Mouse (Mus musculus) urinary bladder, adult 2 months (tissue): Measurements from ENCODE around the gene Akr1b3. TPM values are rescaled to one million over a fixed set of nuclear protein-coding genes. Genes with fewer than 3 reads are reported as not detected.

Experiments used
- DNase-seq: peaks from one replicate; pipeline ENCODE4 v3.0.0; 2022; ENCODE audit warnings: low spot score
- polyA plus RNA-seq: library from polyadenylated mRNA; depleted of rRNA; stranded (reverse); fragments of >200 nt; gene quantifications from 2 replicates; pipeline ENCODE4 v1.2.3, GENCODE M21; 2012; rRNA removed

Gene Akr1b3
- polyA plus RNA-seq, 1 experiment = 1,043 TPM

DNA sequence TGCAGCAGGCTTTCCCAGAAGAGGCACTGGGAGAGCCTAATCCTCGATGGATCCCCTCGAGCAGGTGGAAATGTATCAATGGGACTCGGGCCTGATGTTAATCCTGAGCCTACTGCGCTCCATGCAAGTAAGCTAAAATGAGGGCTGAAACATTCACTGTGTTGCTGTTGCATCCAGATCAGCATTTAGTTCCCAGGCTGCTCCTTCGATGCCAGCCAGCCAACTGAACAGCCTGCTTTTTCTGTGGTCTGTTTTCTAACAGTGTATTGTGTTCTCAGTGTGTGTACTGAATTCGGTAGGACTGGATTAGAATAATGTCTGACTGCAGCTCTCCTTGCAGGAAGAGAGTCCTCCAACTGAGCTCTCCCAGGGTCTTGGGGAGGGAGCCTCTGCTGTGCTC is 46.6 kb downstream of the Akr1b3 start:
- DNase-seq = no peak

DNA sequence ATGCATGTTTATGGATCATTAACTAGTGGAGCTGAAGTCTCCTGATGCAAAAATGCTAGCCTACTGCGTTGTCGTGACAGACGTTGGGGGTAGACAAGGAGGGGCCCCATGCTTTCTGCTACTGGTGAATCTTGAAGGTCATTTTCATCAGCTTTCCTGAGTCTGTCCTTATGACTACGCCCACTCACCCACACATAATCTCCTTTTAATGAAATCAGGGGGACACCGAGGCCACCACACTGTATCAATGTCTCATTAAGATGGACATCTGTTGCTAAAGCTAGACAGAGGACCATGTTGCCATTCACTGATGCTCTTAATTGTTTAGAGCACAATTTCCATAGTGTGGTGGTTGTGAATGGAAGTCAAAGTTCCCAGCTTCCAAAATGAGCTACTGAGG is 58.7 kb downstream of the Akr1b3 start:
- no peak for DNase-seq

Other genes starting within 250 kb of the Akr1b3 start
- 43.5 and 44.5 TPM in 2 replicates for gene Slc35b4, start 140.4 kb downstream of the Akr1b3 start, polyA plus RNA-seq
- 90.3 and 103 TPM in 2 replicates for gene Akr1b8, start 36.6 kb upstream of the Akr1b3 start, polyA plus RNA-seq
- gene Akr1b10, start 66.7 kb upstream of the Akr1b3 start, polyA plus RNA-seq = 82.4 and 86.2 TPM in 2 replicates
- gene Akr1b7, start 94.9 kb upstream of the Akr1b3 start, polyA plus RNA-seq = 2.7 and 3.6 TPM in 2 replicates
- 40.9 and 45.8 TPM in 2 replicates for gene Bpgm, start 158.7 kb upstream of the Akr1b3 start, polyA plus RNA-seq